Mouse (Mus musculus) cerebellum, adult 8-10 months (tissue): Measurements from ENCODE around the gene Hsd17b12.

Experiments
- DNase-seq: peaks from one replicate; pipeline ENCODE4 v3.0.0; 2022

Gene Hsd17b12

GRCm38 (mm10) chr2:94001918-94002317 is 155.8 kb downstream of the Hsd17b12 start:
- no peak for DNase-seq

DNA sequence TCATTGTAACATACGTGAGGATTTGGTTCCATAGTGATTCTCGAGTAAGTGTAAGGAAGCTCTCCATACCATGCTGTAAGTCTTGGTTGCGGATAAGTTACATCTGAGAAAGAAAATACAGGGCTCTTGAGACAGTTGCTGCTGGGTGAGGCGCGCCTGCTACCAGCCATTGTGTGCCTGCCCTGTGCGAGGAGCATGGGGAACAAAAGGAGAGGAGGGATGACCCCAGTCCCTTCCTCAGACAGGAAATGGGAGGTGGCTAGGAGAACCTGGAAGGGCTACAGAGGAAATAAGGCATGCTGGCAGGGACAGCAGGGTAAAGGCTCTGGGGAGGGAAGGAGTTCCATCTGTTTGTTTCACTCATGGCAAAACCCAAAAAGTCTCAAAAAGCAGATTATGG is 156.4 kb downstream of the Hsd17b12 start:
- DNase-seq, result no peak

DNA sequence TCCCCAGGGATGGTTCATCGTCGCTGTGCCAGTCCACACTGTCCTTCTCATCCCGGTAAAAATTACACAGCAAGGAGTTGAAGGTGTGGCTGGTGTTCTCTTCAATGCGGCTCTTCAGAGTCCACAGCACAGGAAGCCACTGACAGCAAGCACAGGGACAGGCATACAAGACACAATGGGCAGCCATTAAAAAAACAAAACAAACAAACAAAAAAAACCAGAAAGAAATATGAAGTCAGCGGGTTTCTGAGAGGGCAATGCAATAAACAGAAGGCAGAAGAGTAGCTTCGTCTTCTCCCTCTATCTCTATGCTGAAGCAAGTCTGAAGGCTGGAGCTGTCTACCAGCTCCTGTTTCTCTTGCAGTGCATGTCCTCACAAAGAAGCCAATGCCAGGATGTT is 161.5 kb downstream of the Hsd17b12 start, which contains the start of gene Gm27027:
Gene Gm27027 (minus strand): TSS at position 101 of the 400 bp plus-strand sequence.
- no peak for DNase-seq

- DNase-seq, result no peak
Measured at GRCm38 (mm10) chr2:93992810-93993209, 165.0 kb downstream of the Hsd17b12 start.

- DNase-seq, result no peak
Measured at GRCm38 (mm10) chr2:93992259-93992658, 165.5 kb downstream of the Hsd17b12 start.

DNA sequence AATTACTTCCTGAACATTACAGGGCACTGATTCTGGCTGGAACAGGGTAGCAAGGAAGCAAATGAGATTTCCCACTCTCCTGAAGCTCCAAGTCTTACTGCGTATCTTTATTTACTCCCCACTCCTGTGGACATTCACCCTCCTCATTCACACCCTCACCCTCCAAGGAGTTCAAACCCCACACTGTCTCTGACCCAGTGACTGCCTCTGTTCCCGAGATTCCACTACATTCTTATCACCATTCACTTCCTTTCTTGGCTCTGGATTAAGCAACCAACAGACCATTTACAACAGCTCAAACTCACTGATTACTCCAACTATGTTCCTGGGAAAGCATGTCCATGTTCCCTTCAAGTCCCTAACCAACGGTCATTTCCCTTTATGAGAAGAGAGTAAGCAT is 166.4 kb downstream of the Hsd17b12 start:
- no peak for DNase-seq

- no peak for DNase-seq
Measured at GRCm38 (mm10) chr2:93988440-93988839, 169.3 kb downstream of the Hsd17b12 start.
